Mouse (Mus musculus) urinary bladder, postnatal 0 days (tissue): Measurements from ENCODE around the gene Fam50b. TPM values are rescaled to one million over a fixed set of nuclear protein-coding genes. Genes with fewer than 3 reads are reported as not detected.

Source experiments
- polyA plus RNA-seq: library from polyadenylated mRNA; unstranded; fragments of >200 nt; fragmentation: Nextera tagmentation; extraction: Ambion mirVana; gene quantifications from 2 replicates; pipeline ENCODE4 v1.2.1, GENCODE M21; 2015

Gene Fam50b
- 0.25 TPM in 1 of 2 replicates, not detected in the other for polyA plus RNA-seq

GRCm38 (mm10) chr13:34734686-34735085 is at the start of gene Fam50b:
TSS of gene Fam50b (plus strand) at chr13:34734850.

Other genes with a start within 250 kb of the Fam50b start
- gene Pxdc1, start 81.4 kb upstream of the Fam50b start, polyA plus RNA-seq: 35.4 and 55.9 TPM in 2 replicates
- 29.0 and 36.1 TPM in 2 replicates for gene Prpf4b, start 140.5 kb downstream of the Fam50b start, polyA plus RNA-seq
- gene Fam217a, start 189.5 kb downstream of the Fam50b start, polyA plus RNA-seq: 0.46 and 0.47 TPM in 2 replicates
- not detected in 2 replicates for gene 4933417A18Rik, start 189.6 kb downstream of the Fam50b start, polyA plus RNA-seq
- gene Eci3, start 229.0 kb downstream of the Fam50b start, polyA plus RNA-seq: 0.46 and 0.52 TPM in 2 replicates